Mouse (Mus musculus) liver, postnatal 0 days (tissue): ENCODE results near the gene Cyp2d9.
"Not testable (repeated sequence)": the region's sequence is repeated elsewhere in the genome, so short reads cannot be mapped to it uniquely, and the experiment has no call there.

ENCODE experiments used
- CTCF ChIP-seq: sonication (generic); IDR thresholded peaks from 2 replicates; pipeline ENCODE4 v1.5.1; 2016; ENCODE audit warnings: antibody characterized with exemption, low read depth
- EP300 ChIP-seq: IDR thresholded peaks from 2 replicates; pipeline ENCODE4 v1.6.1; 2016; ENCODE audit warnings: antibody characterized with exemption, low read depth, mild to moderate bottlenecking

GRCm38 (mm10) chr15:82456086-82456790 lies 23.0 kb downstream of the Cyp2d9 start:
- TF ChIP-seq CTCF, EP300: not testable (repeated sequence)
